ENCODE assay signal across 29 mouse cellular contexts in the genomic region with DNA sequence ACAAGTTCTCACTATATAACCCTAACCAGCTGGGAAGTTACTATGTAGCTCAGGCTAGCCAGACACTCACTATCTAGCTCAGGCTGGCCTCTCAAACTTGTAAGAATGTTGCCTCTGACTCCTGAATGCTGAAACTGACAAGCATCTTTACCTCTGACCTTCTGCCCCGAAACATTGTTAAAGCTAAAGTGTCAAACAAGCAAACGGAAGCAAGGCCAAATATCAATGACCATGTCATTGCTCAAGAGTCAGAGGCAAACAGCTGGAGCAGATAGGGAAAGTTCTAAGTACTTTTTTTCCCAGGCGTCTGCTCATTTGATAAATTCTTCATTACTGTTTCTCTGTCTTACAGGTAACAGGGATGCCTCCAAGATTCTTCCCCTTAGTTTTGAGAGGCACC. TPM values are rescaled to one million over a fixed set of nuclear protein-coding genes. Genes with fewer than 3 reads are reported as not detected.
DNase-seq lines count a peak whose midpoint lies in the region; TF ChIP-seq lines count a peak whose summit lies in the region.
"Had no signal": no experiment of that assay in that cellular context is flagged by ENCODE, and none has a peak within 500 bp of the region (broad histone marks: within the 10 kb centered on the region; RNA-seq: fewer than 3 reads in every experiment).

No protein-coding gene starts in this region.

- no peaks in the 10 kb centered on the region for H3K36me3 ChIP-seq in liver, adult 2 months (ENCODE audit: control insufficient read depth, insufficient read depth, low read length)
- H3K36me3 ChIP-seq: embryonic facial prominence, embryonic 13.5 days; embryonic facial prominence, embryonic 15.5 days; forebrain, embryonic 10.5 days; forebrain, embryonic 12.5 days; G1E had no signal

- no peak for TF ChIP-seq POLR2A in liver, adult 2 months (IDR thresholded peaks at IDR 0.05; ENCODE audit: extremely low read depth, insufficient read depth, low read length)

- no peak overlapping the region for H3K9ac ChIP-seq in liver, adult 2 months (ENCODE audit: low read depth, low read length)
- H3K9ac ChIP-seq: embryonic facial prominence, embryonic 13.5 days; embryonic facial prominence, embryonic 15.5 days; forebrain, embryonic 12.5 days had no signal

- H3K27ac ChIP-seq in liver, adult 2 months (replicated peaks; ENCODE audit: insufficient read depth, low read depth, low read length) = peak overlapping the region; percentile 45; the same call in 1 of the 2 replicates
- H3K27ac ChIP-seq: embryonic facial prominence, embryonic 13.5 days; embryonic facial prominence, embryonic 15.5 days; forebrain, embryonic 10.5 days; forebrain, embryonic 12.5 days had no signal

- WGBS in liver, adult 2 months = 12% methylated on average over 3 of the region's 3 CpGs

- H3K4me3 ChIP-seq in liver, adult 2 months (ENCODE audit: insufficient read depth, low read depth, low read length) = no peak overlapping the region
- H3K4me3 ChIP-seq: embryonic facial prominence, embryonic 13.5 days; embryonic facial prominence, embryonic 15.5 days; erythroblast, embryonic 14.5 days; forebrain, embryonic 10.5 days; forebrain, embryonic 12.5 days had no signal

- TF ChIP-seq CTCF in liver, adult 2 months (IDR thresholded peaks at IDR 0.05; ENCODE audit: low read depth, low read length) = no peak

- peaks cover 16% of the 10 kb centered on the region for H3K4me1 ChIP-seq in liver, adult 2 months (ENCODE audit: control insufficient read depth, insufficient read depth, low read length)
- H3K4me1 ChIP-seq: embryonic facial prominence, embryonic 13.5 days; embryonic facial prominence, embryonic 15.5 days; forebrain, embryonic 10.5 days; forebrain, embryonic 12.5 days had no signal

- H3K79me2 ChIP-seq in liver, adult 2 months (ENCODE audit: control insufficient read depth, insufficient read depth, low read length) = no peaks in the 10 kb centered on the region

- no peaks in the 10 kb centered on the region for H3K27me3 ChIP-seq in liver, adult 2 months (ENCODE audit: control insufficient read depth, insufficient read depth, low read length)
- H3K27me3 ChIP-seq: CH12.LX; embryonic facial prominence, embryonic 13.5 days; embryonic facial prominence, embryonic 15.5 days; Patski had no signal

- peak; percentile 85 for DNase-seq in liver, adult 2 months (ENCODE audit: extremely low read depth, low read depth, low spot score)
- no peak for DNase-seq in liver
- peak; percentile 41 for DNase-seq in testis, postnatal 14 days (ENCODE audit: low spot score)
- no peak for DNase-seq in testis, postnatal 10 days (ENCODE audit: low spot score)
- no peak for DNase-seq in right cerebral cortex, adult 2 months (ENCODE audit: low spot score in 2 of 2)
- DNase-seq: adrenal gland, adult 8-10 months; adrenal gland, postnatal 14 days; adrenal gland, postnatal 36 days; B cell, adult 2 months; cerebellum, adult 11-12 months; cerebellum, adult 2 months; cerebellum, adult 9-10 months; cerebellum, postnatal 10 days; cerebellum, postnatal 25 days had no signal

RNA-seq across cellular contexts. Expression of gene Tm4sf5, which starts 3.0 kb away (rescaled TPM):
- not detected in 2 replicates for total RNA-seq in liver, adult 2 months (2014; rRNA removed)
- not detected in 2 replicates for polyA plus RNA-seq in liver, adult 2 months (2012; rRNA removed)
- total RNA-seq: adrenal gland, adult 18-20 months; adrenal gland, adult 8-10 months; adrenal gland, postnatal 14 days; G1E had no signal
- polyA plus RNA-seq: embryonic facial prominence, embryonic 11.5 days; embryonic facial prominence, embryonic 15.5 days; erythroblast, embryonic 14.5 days; G1E had no signal

RNA-seq across cellular contexts. Expression of gene Vmo1, which starts 12.4 kb away (rescaled TPM):
- total RNA-seq in liver, adult 2 months (2014; rRNA removed) = 3.2 and 3.9 TPM in 2 replicates
- 5.5 and 7.3 TPM in 2 replicates for polyA plus RNA-seq in liver, adult 2 months (2012; rRNA removed)
- total RNA-seq: adrenal gland, adult 18-20 months; adrenal gland, postnatal 14 days; G1E had no signal
- polyA plus RNA-seq: activated CD4-positive, CD25-positive, alpha-beta regulatory T cell, adult 4 months; CD4-positive, CD25-positive, alpha-beta regulatory T cell, adult 4 months; cerebellum, adult 2 months; embryonic facial prominence, embryonic 13.5 days; erythroblast, embryonic 14.5 days; forebrain, embryonic 12.5 days; forebrain, embryonic 16.5 days; G1E; Patski had no signal

RNA-seq across cellular contexts. Expression of gene Gltpd2, which starts 17.0 kb away (rescaled TPM):
- total RNA-seq in liver, adult 2 months (2014; rRNA removed) = 74.9 and 91.6 TPM in 2 replicates
- polyA plus RNA-seq in liver, adult 2 months (2012; rRNA removed) = 276 and 320 TPM in 2 replicates
- total RNA-seq: adrenal gland, adult 18-20 months; adrenal gland, adult 8-10 months; adrenal gland, postnatal 36 days; CH12.LX; G1E had no signal
- polyA plus RNA-seq: activated CD4-positive, CD25-positive, alpha-beta regulatory T cell, adult 4 months; CD4-positive, CD25-positive, alpha-beta regulatory T cell, adult 4 months; cerebellum, adult 2 months; cortical plate, adult 2 months; embryonic facial prominence, embryonic 11.5 days; embryonic facial prominence, embryonic 13.5 days; erythroblast, embryonic 14.5 days; forebrain, embryonic 12.5 days; G1E; Patski had no signal

RNA-seq across cellular contexts. Expression of gene Psmb6, which starts 23.1 kb away (rescaled TPM):
- 291 and 298 TPM in 2 replicates for total RNA-seq in liver, adult 2 months (2014; rRNA removed)
- polyA plus RNA-seq in liver, adult 2 months (2012; rRNA removed) = 312 and 336 TPM in 2 replicates

RNA-seq across cellular contexts. Expression of gene Gm40193, which starts 30.7 kb away (rescaled TPM):
- not detected in 2 replicates for total RNA-seq in liver, adult 2 months (2014; rRNA removed)
- not detected in 2 replicates for polyA plus RNA-seq in liver, adult 2 months (2012; rRNA removed)
- total RNA-seq: adrenal gland, adult 18-20 months; adrenal gland, adult 8-10 months; adrenal gland, postnatal 14 days; adrenal gland, postnatal 36 days; CH12.LX; G1E had no signal
- polyA plus RNA-seq: activated CD4-positive, CD25-positive, alpha-beta regulatory T cell, adult 4 months; CD4-positive, CD25-positive, alpha-beta regulatory T cell, adult 4 months; cerebellum, adult 2 months; cortical plate, adult 2 months; embryonic facial prominence, embryonic 11.5 days; embryonic facial prominence, embryonic 13.5 days; erythroblast, embryonic 14.5 days; forebrain, embryonic 10.5 days; forebrain, embryonic 12.5 days; forebrain, embryonic 14.5 days; forebrain, embryonic 16.5 days; G1E; Patski had no signal

Comparison
In these comparisons a context has a peak if more than half of its experiments do, and no peak if none do; other contexts are left out.
1. DNase-seq: peak in liver, adult 2 months (single experiment) and testis, postnatal 14 days (single experiment); none in liver (single experiment), testis, postnatal 10 days (single experiment) and right cerebral cortex, adult 2 months (0 of 2).